Mouse (Mus musculus) limb, embryonic 10.5 days (tissue): ENCODE measurements around the gene Scfd2. TPM values are rescaled to one million over a fixed set of nuclear protein-coding genes. Genes with fewer than 3 reads are reported as not detected.
A peak's percentile ranks its signal among the peaks of the same experiment; 100 is the strongest.

Experiments used
- DNase-seq: peaks from one replicate; pipeline ENCODE4 v3.0.0-alpha.2; 2017; ENCODE audit warnings: low spot score
- H3K27ac ChIP-seq: fragments of 300-500 bp; sonication (generic); 2 replicates; pipeline ENCODE4 v1.5.1; 2016; ENCODE audit warnings: mild to moderate bottlenecking
- H3K27me3 ChIP-seq: fragments of 300-500 bp; sonication (generic); 2 replicates; pipeline ENCODE4 v1.6.1; 2016; ENCODE audit warnings: low read depth, mild to moderate bottlenecking; ENCODE audit not compliant: poor library complexity, severe bottlenecking
- H3K36me3 ChIP-seq: fragments of 300-500 bp; sonication (generic); 2 replicates; pipeline ENCODE4 v1.6.1; 2016; ENCODE audit warnings: mild to moderate bottlenecking, moderate library complexity
- H3K4me1 ChIP-seq: fragments of 300-500 bp; sonication (generic); 2 replicates; pipeline ENCODE4 v1.6.1; 2016
- H3K4me3 ChIP-seq: fragments of 300-500 bp; sonication (generic); 2 replicates; pipeline ENCODE4 v1.5.1; 2016; ENCODE audit warnings: mild to moderate bottlenecking, moderate library complexity
- H3K9me3 ChIP-seq: fragments of 300-500 bp; sonication (generic); replicated peaks from 2 replicates; pipeline ENCODE4 v1.6.1; 2016; ENCODE audit warnings: mild to moderate bottlenecking
- WGBS: fragments of 180-500 bp; shearing (Covaris S2); methylation state at CpG from one replicate; pipeline ENCODE4 v1.1.7; 2016; 5-methylcytosine and 5-hydroxymethylcytosine counted together
- polyA plus RNA-seq: library from polyadenylated mRNA; unstranded; fragments of >200 nt; fragmentation: Nextera tagmentation; extraction: Ambion mirVana; gene quantifications from 2 replicates; pipeline ENCODE4 v1.2.1, GENCODE M21; 2016

Scfd2 gene
- polyA plus RNA-seq, 1 experiment from 2014 or later, result 18.1 TPM

GRCm38 (mm10) chr5:74196307-74196618 lies 335.3 kb downstream of the Scfd2 start:
- Histone ChIP-seq H3K27me3 (0 out of 2 replicates have a peak, but pooled peaks cover under 1% of the 10 kb centered on the region), H3K27ac (peak overlapping the region; percentile 96), H3K36me3 (peaks cover 43% of the 10 kb centered on the region), H3K4me1 (peaks cover 80% of the 10 kb centered on the region), H3K4me3 (peak overlapping the region; percentile 88), H3K9me3 (no peaks in the 10 kb centered on the region)
- no peak for DNase-seq
- 2% methylated on average over 4 of the region's 4 CpGs for WGBS

- Histone ChIP-seq H3K4me1 (peaks cover 78% of the 10 kb centered on the region), H3K36me3 (peaks cover 43% of the 10 kb centered on the region), H3K27ac (peak overlapping the region; percentile 96), H3K4me3 (peak overlapping the region; percentile 88), H3K27me3 (0 out of 2 replicates have a peak, but pooled peaks cover 5% of the 10 kb centered on the region), H3K9me3 (no peaks in the 10 kb centered on the region)
- DNase-seq, result peak; percentile 70
- under 1% methylated on average over 27 of the region's 27 CpGs for WGBS
Measured at GRCm38 (mm10) chr5:74195614-74196306, 335.8 kb downstream of the Scfd2 start.

DNA sequence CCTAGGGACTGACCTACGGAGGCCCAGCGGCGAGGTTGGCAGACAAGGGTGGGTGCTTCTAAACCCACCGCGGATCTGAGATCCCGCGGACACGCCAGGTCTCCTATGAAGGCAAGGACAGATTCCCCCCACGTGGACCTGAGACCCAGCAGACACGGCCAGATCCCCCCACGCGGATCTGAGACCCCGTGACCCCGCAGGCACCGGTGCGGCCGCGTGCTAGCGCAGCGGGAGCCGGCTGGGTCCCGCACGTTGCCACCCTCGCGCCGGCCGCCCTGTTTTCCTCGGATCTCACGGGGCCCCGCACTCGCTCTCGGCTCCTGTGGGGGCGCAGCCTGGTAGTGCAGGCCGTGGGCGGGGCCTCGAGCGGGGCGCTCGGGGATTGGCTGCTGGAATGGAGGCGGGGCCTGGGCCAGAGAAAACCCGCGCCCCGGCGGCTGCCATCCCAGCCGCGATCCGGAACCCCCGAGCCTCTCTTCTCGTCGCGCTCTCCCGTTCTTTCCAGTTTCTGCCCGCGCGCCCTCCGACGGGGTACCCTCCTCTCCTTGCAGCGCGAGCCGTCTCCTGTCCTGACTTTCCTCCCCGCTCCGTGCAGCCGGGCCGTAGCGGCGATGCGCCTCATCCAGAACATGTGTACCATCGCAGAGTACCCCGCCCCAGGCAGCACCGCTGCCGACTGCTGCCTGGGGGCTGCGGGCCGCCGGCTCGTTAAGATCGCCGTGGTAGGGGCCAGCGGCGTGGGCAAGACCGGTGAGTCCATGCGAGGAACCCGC lies 336.5 kb downstream of the Scfd2 start, which contains the start of gene Rasl11b:
Gene Rasl11b (plus strand): TSS at position 446 of the 773 bp plus-strand sequence.
- under 1% methylated on average over 82 of the region's 82 CpGs for WGBS
- peak; percentile 96 for DNase-seq

DNA sequence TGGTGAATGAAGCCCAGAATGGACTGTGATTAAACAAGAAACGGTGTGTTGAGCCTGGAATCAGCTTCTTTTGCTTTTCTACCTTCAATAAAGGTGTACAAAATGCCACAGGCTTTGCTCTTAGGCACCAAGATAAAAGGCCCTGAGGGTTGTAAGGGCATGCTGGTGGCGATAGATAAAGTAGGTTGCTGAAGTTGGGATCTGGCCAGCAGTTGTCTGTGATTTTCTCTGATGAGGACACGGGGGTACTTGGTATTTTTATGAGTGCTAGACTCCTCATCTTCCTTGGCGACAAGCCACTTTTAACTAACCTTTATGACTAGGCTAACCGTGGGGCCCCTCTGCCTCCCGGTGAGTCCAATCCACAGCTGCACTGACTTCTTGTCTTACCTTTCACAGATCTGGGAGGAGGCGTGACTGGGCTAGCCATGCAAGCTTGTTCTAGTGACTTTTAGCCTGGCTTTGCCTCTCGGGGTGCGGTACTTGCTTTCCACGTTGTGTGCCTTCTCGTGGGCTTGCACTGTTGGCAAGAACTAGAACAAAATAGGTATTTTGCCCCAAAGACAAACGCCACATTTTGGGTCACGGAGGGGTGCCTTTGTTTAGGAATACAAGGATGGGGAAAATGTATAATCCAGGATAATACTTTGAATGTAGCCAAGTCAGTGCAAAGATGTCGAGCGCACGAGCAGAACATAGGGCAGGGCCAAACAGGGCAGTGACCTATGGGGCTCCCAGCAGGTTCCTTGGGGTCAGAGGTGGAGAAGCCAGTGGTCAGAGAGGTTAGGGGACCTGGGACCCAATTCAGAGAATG lies 337.3 kb downstream of the Scfd2 start:
- WGBS, result 27% methylated on average over 16 of the region's 16 CpGs
- 0 out of 2 replicates have a peak, but pooled peaks cover 5% of the 10 kb centered on the region for H3K27me3 ChIP-seq
- peak overlapping the region; percentile 88 for H3K4me3 ChIP-seq
- H3K4me1 ChIP-seq, result peaks cover 71% of the 10 kb centered on the region
- no peaks in the 10 kb centered on the region for H3K9me3 ChIP-seq
- H3K27ac ChIP-seq, result peak overlapping the region; percentile 96
- H3K36me3 ChIP-seq, result peaks cover 28% of the 10 kb centered on the region
- DNase-seq, result peak; percentile 57

More for the DNA sequence above, 336.5 kb downstream of the Scfd2 start, which contains the start of gene Rasl11b:
- Histone ChIP-seq H3K27me3 (0 out of 2 replicates have a peak, but pooled peaks cover 5% of the 10 kb centered on the region), H3K36me3 (peaks cover 36% of the 10 kb centered on the region), H3K9me3 (no peaks in the 10 kb centered on the region), H3K4me3 (peak within 1 kb of the TSS; percentile 88), H3K27ac (peak within 1 kb of the TSS; percentile 96), H3K4me1 (peaks cover 73% of the 10 kb centered on the region)

DNA sequence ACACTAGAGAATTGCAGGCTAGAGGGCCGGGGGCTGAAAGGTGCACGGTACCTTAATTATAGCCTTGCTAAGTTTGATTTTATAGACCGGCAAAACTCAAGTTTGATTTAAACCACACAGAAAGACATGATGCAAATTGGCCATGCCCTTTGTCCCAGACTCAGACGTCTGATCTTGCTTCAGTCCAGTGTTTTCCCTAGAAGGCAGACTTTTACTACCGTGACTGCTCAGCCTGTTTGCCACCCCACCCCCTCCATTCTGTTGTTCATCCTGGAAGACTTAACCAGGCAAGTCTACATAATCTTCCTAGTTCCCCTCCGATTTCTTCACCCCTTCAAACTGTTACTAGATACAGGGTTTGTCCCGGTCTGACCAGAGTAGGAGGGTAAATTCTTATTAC lies 337.9 kb downstream of the Scfd2 start:
- peaks cover 22% of the 10 kb centered on the region for H3K36me3 ChIP-seq
- H3K27me3 ChIP-seq, result 0 out of 2 replicates have a peak, but pooled peaks cover 5% of the 10 kb centered on the region
- no peak for DNase-seq
- H3K4me1 ChIP-seq, result peaks cover 69% of the 10 kb centered on the region
- H3K4me3 ChIP-seq, result peak overlapping the region; percentile 88; the same call in 1 of the 2 replicates
- H3K27ac ChIP-seq, result peak overlapping the region; percentile 96
- 32% methylated on average over 7 of the region's 7 CpGs for WGBS
- no peaks in the 10 kb centered on the region for H3K9me3 ChIP-seq

DNA sequence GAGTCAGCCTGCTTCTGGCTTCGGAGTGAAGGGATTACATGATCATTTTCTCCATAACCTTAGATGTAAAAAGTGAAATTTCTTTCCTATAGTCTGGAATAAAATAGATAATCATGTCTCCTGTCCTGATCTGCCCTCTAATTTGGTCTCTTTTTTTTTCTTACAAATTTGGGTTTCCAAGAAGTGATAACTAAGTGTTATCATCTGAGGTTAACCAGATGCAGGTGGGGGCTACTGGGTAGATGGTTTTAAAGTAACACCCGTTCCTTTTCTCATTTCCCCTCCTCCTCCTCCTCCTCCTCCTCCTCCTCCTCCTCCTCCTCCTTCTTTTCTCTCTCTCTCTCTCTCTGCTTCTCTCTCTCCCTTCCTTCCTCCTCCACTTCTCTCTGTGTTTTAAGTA lies 338.6 kb downstream of the Scfd2 start:
- peaks cover 16% of the 10 kb centered on the region for H3K36me3 ChIP-seq
- no peak overlapping the region for H3K4me3 ChIP-seq
- H3K27me3 ChIP-seq, result 0 out of 2 replicates have a peak, but pooled peaks cover 5% of the 10 kb centered on the region
- no peak for DNase-seq
- H3K9me3 ChIP-seq, result no peaks in the 10 kb centered on the region
- 51% methylated on average over 2 of the region's 2 CpGs for WGBS
- H3K27ac ChIP-seq, result peak overlapping the region; percentile 96
- peaks cover 63% of the 10 kb centered on the region for H3K4me1 ChIP-seq

DNA sequence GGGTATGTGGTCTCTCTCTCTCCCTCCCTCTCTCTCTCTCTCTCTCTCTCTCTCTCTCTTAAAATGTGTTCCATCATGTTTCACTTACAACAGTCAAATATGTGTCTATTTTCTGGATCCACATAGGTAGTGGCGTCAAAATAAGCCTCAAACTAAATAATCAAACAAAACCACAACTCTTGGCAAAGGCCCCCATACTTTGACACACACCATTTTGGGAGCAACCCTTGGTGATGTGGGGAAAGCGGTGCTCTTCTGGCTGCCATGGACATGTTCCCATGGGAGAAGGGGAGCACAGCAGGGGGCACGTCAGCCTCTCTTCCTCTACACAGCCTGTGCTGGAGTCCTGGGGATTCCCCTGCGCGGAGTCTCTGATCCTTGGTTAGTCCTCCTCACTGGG lies 340.6 kb downstream of the Scfd2 start:
- 82% methylated on average over 5 of the region's 5 CpGs for WGBS

DNA sequence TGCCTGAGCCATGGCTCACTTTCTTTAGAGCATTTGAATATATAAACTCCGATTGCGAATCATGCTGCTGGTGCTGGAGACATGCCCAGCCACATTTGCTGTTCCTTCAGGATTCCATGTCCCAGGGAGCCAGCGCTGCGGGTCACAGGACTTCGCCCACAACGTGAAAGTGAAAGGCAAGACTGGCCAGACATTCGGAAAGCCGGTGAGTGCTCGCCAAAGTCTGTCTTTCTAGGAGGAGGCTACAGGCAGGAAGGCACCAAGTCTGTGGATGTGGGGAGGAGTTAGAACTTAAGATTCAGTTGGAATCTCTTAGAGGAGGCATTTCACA lies 341.4 kb downstream of the Scfd2 start:
- peaks cover 44% of the 10 kb centered on the region for H3K4me1 ChIP-seq
- H3K4me3 ChIP-seq, result no peak overlapping the region
- 55% methylated on average over 9 of the region's 9 CpGs for WGBS
- no peaks in the 10 kb centered on the region for H3K36me3 ChIP-seq
- no peaks in the 10 kb centered on the region for H3K9me3 ChIP-seq
- 0 out of 2 replicates have a peak overlapping the region, but pooled peaks have one; percentile 22 for H3K27ac ChIP-seq
- H3K27me3 ChIP-seq, result 0 out of 2 replicates have a peak, but pooled peaks cover 5% of the 10 kb centered on the region
- DNase-seq, result no peak

More for the DNA sequence above, 340.6 kb downstream of the Scfd2 start:
- Histone ChIP-seq H3K27me3 (0 out of 2 replicates have a peak, but pooled peaks cover 5% of the 10 kb centered on the region), H3K27ac (peak overlapping the region; percentile 61), H3K4me1 (peaks cover 44% of the 10 kb centered on the region), H3K9me3 (no peaks in the 10 kb centered on the region), H3K4me3 (no peak overlapping the region), H3K36me3 (no peaks in the 10 kb centered on the region)
- DNase-seq, result no peak

DNA sequence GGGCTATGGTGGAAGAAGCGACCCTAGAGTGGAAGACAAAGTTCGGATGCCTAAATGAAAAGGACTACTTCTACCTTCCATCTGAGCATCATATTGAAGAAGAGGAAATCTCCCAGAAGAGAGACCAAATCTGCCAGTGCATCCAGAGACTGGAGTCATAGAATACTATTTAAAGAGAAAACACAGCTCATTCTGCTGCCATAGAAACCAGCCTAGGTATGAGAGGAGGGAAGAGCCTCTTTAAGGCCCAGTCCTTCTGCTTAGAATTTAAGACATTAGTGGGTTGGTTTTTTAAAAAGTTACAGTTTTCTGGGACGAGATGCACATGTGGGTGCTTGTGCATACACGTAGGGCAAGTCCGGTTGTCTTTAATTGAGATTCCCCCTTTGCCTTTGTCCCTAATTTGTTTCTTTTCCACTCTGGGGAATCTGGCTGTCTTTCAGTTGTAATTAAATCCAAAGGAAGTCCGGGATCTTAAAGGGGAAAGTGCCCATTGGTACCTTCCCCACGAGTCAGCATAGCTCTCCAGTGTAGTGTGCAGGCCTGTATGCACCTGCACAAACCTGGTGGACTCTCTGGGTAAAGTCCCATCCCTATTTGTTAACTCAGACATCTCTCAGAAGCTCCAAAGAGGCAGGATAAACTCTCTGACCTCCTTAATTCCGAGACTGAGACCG lies 341.9 kb downstream of the Scfd2 start:
- Histone ChIP-seq H3K4me3 (no peak overlapping the region), H3K9me3 (no peaks in the 10 kb centered on the region), H3K4me1 (peaks cover 44% of the 10 kb centered on the region), H3K27me3 (0 out of 2 replicates have a peak, but pooled peaks cover 5% of the 10 kb centered on the region), H3K27ac (0 out of 2 replicates have a peak overlapping the region, but pooled peaks have one; percentile 22), H3K36me3 (no peaks in the 10 kb centered on the region)
- DNase-seq, result no peak
- WGBS, result 61% methylated on average over 9 of the region's 9 CpGs

DNA sequence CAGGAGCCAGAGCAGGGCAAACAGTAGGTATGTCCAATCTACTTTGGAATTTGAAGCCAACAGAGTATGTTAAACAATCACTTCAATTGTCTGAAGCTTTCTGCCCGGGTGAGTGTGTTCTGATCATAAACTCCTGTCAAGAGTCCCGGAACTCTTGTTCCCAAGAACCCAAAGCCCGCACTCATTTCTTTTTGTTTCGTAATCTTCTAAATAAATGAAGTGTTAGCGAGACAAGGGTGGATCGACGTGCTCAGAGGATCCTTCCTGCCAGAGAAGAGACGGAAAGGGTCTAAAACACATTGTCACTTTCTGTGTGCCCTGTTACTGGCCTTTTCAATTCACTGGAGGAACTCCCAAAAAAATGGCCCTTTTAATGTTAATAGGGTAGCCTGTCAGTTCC lies 342.7 kb downstream of the Scfd2 start:
- Histone ChIP-seq H3K4me1 (peaks cover 41% of the 10 kb centered on the region), H3K4me3 (no peak overlapping the region), H3K9me3 (no peaks in the 10 kb centered on the region), H3K36me3 (no peaks in the 10 kb centered on the region), H3K27ac (no peak overlapping the region), H3K27me3 (0 out of 2 replicates have a peak, but pooled peaks cover 5% of the 10 kb centered on the region)
- 78% methylated on average over 8 of the region's 8 CpGs for WGBS
- DNase-seq, result no peak

GRCm38 (mm10) chr5:74188076-74188475 lies 343.5 kb downstream of the Scfd2 start:
- H3K27me3 ChIP-seq, result 0 out of 2 replicates have a peak, but pooled peaks cover 5% of the 10 kb centered on the region
- no peak overlapping the region for H3K27ac ChIP-seq
- no peaks in the 10 kb centered on the region for H3K9me3 ChIP-seq
- DNase-seq, result no peak
- no peaks in the 10 kb centered on the region for H3K36me3 ChIP-seq
- no peak overlapping the region for H3K4me3 ChIP-seq
- 94% methylated on average over 12 of the region's 12 CpGs for WGBS
- H3K4me1 ChIP-seq, result peaks cover 36% of the 10 kb centered on the region

GRCm38 (mm10) chr5:74184607-74185006 lies 347.0 kb downstream of the Scfd2 start:
- no peak for DNase-seq
- Histone ChIP-seq H3K27me3 (no peaks in the 10 kb centered on the region), H3K9me3 (no peaks in the 10 kb centered on the region), H3K36me3 (no peaks in the 10 kb centered on the region), H3K4me1 (peaks cover 28% of the 10 kb centered on the region), H3K27ac (peak overlapping the region; percentile 42), H3K4me3 (no peak overlapping the region)
- WGBS, result 74% methylated on average over 9 of the region's 9 CpGs
